Mouse (Mus musculus) liver, adult 2 months (tissue): ENCODE measurements around the gene Retreg1. TPM values are rescaled to one million over a fixed set of nuclear protein-coding genes. Genes with fewer than 3 reads are reported as not detected.

ENCODE experiments used
- DNase-seq: peaks from one replicate; pipeline ENCODE4 v3.0.0-alpha.2; 2011; ENCODE audit warnings: low read depth, low spot score; ENCODE audit errors: extremely low read depth
- H3K27ac ChIP-seq: fragments of 200-500 bp; replicated peaks from 2 replicates; pipeline ENCODE4 v1.5.1; 2012; ENCODE audit warnings: low read depth, mild to moderate bottlenecking, control low read depth, inconsistent platforms, low read length; ENCODE audit not compliant: insufficient read depth
- H3K27me3 ChIP-seq: fragments of 200-500 bp; 2 replicates; pipeline ENCODE4 v1.6.1; 2012; ENCODE audit warnings: mild to moderate bottlenecking, moderate library complexity, low read length, inconsistent platforms; ENCODE audit not compliant: control insufficient read depth, insufficient read depth
- H3K36me3 ChIP-seq: fragments of 200-500 bp; 2 replicates; pipeline ENCODE4 v1.6.1; 2012; ENCODE audit warnings: low read length, inconsistent platforms; ENCODE audit not compliant: control insufficient read depth, insufficient read depth
- H3K4me1 ChIP-seq: fragments of 200-500 bp; 2 replicates; pipeline ENCODE4 v1.6.1; 2011; ENCODE audit warnings: low read length; ENCODE audit not compliant: control insufficient read depth, insufficient read depth
- H3K4me3 ChIP-seq: fragments of 200-500 bp; 2 replicates; pipeline ENCODE4 v1.5.1; 2011; ENCODE audit warnings: low read depth, mild to moderate bottlenecking, control low read depth, low read length, moderate library complexity; ENCODE audit not compliant: insufficient read depth
- H3K79me2 ChIP-seq: fragments of 200-500 bp; 2 replicates; pipeline ENCODE4 v1.6.1; 2012; ENCODE audit warnings: inconsistent platforms, mild to moderate bottlenecking, low read length, moderate library complexity; ENCODE audit not compliant: control insufficient read depth, insufficient read depth
- H3K9ac ChIP-seq: fragments of 200-500 bp; 2 replicates; pipeline ENCODE4 v1.6.1; 2012; ENCODE audit warnings: low read depth, mild to moderate bottlenecking, control low read depth, inconsistent platforms, low read length
- CTCF ChIP-seq: fragments of 200-500 bp; IDR thresholded peaks from 2 replicates; pipeline ENCODE4 v1.5.1; 2011; ENCODE audit warnings: low read depth, low read length, control low read depth
- POLR2A ChIP-seq: fragments of 200-500 bp; IDR thresholded peaks from 2 replicates; pipeline ENCODE4 v1.6.1; 2011; ENCODE audit warnings: low read length, control low read depth; ENCODE audit not compliant: insufficient read depth; ENCODE audit errors: extremely low read depth
- WGBS: fragments of 180-500 bp; shearing (Covaris S2); methylation state at CpG from one replicate; pipeline ENCODE4 v1.1.7; 2018; 5-methylcytosine and 5-hydroxymethylcytosine counted together
- polyA plus RNA-seq: library from polyadenylated mRNA; depleted of rRNA; stranded (reverse); fragments of >200 nt; gene quantifications from 2 replicates; pipeline ENCODE4 v1.2.3, GENCODE M21; 2012
- total RNA-seq: library from RNA; depleted of rRNA; stranded (reverse); fragments of >200 nt; gene quantifications from 2 replicates; pipeline ENCODE4 v1.2.3, GENCODE M21; 2014

Gene Retreg1
- total and polyA plus RNA-seq, 2 experiments = 16.1 to 176 TPM

DNA sequence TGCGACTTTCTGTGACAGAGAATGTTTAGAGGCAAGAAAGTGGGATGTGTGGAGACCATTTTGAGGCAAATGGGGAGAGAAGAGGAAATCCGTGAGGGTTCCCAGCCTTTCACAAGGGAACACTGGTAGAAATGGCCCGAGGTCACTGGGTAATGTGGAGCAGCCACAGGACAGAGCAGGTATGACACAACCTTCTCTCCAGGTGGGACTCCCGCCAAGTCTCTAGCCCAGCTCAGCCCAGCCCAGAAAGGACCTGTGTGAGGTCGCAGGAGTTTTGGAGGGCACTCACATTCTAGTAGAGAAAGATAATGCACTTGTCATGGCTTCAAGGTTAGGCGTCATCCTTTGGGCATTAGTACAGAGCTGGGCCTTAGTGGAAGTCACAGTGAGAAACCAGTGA, 23.1 kb downstream of the Retreg1 start:
- 52% methylated on average over 6 of the region's 6 CpGs for WGBS
- Histone ChIP-seq H3K79me2 (no peaks in the 10 kb centered on the region), H3K27ac (no peak overlapping the region), H3K9ac (no peak overlapping the region), H3K4me3 (no peak overlapping the region), H3K36me3 (no peaks in the 10 kb centered on the region), H3K27me3 (no peaks in the 10 kb centered on the region), H3K4me1 (no peaks in the 10 kb centered on the region)
- DNase-seq = peak; percentile 47
- TF ChIP-seq POLR2A = no peak
- no peak for TF ChIP-seq CTCF

DNA sequence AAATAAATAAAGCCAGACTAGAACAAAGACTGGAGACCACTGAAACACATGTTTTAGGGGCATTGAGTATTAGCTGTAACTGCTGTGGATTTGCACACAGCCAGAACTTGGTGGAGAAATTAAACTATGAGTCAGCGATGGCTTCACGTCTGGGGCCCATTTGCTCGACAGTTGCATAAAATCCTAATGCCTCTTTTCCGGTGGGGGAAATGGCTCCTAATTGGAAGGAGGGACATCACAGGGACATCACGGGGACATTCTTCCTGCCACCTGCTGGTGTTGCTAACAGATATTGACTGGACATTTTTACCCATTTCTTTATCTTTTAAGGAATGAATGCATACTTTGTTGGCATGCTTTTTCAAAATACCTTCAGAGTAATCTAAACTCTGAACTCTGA, 26.1 kb downstream of the Retreg1 start:
- WGBS = 82% methylated on average over 5 of the region's 5 CpGs
- Histone ChIP-seq H3K4me3 (no peak overlapping the region), H3K79me2 (no peaks in the 10 kb centered on the region), H3K27me3 (no peaks in the 10 kb centered on the region), H3K27ac (no peak overlapping the region), H3K4me1 (no peaks in the 10 kb centered on the region), H3K36me3 (no peaks in the 10 kb centered on the region), H3K9ac (no peak overlapping the region)
- no peak for DNase-seq
- TF ChIP-seq POLR2A = no peak
- TF ChIP-seq CTCF = no peak

DNA sequence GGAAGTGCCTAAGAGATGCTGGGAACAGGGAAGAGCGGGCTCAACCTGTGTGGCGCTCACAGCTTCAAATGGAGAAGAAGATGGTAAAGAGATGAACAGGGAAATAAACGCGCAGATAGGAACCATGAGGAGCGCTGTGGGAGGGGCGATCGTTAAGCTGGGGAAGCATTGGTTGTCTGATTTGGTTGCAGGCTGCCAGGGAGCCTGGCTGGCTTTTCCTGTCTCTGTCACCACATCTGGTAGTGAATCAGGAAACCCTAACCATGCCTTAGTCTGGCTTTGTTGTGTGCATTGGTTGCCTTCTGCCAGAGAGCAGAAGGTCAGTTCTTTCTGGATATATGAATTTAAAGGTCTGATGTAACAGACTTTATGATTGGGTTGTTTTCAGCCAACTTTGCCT, 28.5 kb downstream of the Retreg1 start:
- no peaks in the 10 kb centered on the region for H3K27me3 ChIP-seq
- 91% methylated on average over 7 of the region's 7 CpGs for WGBS
- H3K36me3 ChIP-seq = no peaks in the 10 kb centered on the region
- no peaks in the 10 kb centered on the region for H3K79me2 ChIP-seq
- H3K9ac ChIP-seq = no peak overlapping the region
- H3K4me1 ChIP-seq = no peaks in the 10 kb centered on the region
- no peak for DNase-seq
- TF ChIP-seq POLR2A (no peak), CTCF (no peak)
- no peak overlapping the region for H3K27ac ChIP-seq
- no peak overlapping the region for H3K4me3 ChIP-seq

DNA sequence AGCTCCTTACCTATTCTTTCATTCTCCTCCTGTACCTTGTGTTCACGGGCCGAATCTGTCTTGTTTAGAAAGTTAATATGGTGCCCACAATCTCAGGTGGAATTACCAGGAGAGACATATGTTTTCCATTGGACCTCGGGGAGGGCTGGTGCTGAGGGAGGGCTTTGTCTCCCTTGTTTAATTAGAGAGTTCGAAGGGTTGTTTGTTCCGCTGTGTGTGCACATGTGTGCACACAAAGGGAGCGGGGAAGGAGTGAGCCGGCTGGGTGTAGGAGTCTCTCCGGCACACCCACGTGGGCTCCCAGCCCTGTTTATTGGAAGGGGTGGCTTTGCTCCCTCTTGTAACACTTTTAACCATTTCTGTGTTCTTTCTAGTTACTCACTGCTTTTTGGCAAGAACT, 29.1 kb downstream of the Retreg1 start:
- no peak for TF ChIP-seq CTCF
- TF ChIP-seq POLR2A = no peak
- H3K36me3 ChIP-seq = no peaks in the 10 kb centered on the region
- no peaks in the 10 kb centered on the region for H3K4me1 ChIP-seq
- WGBS = 42% methylated on average over 9 of the region's 9 CpGs
- H3K79me2 ChIP-seq = no peaks in the 10 kb centered on the region
- no peaks in the 10 kb centered on the region for H3K27me3 ChIP-seq
- no peak overlapping the region for H3K4me3 ChIP-seq
- no peak for DNase-seq
- H3K9ac ChIP-seq = no peak overlapping the region
- no peak overlapping the region for H3K27ac ChIP-seq

DNA sequence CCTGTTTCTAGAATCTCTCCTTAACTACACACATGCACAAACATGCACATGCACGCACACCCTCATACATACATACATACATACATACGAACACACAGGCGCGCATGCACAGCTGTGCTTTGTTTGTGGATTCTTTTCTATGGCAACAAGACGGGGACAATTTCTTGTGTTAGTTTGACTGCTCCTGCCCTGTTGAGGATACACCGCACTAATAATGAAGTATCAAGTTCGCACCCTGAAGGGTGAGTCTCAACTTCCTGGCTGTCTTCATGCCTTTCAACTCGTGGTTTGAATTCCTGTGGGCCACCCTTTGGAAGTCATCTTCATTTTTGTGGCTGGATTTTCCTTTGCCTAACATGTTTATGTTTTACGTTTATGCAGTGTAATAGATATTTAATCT, 29.7 kb downstream of the Retreg1 start:
- H3K27me3 ChIP-seq = no peaks in the 10 kb centered on the region
- no peaks in the 10 kb centered on the region for H3K4me1 ChIP-seq
- no peak for TF ChIP-seq CTCF
- no peak for TF ChIP-seq POLR2A
- H3K27ac ChIP-seq = no peak overlapping the region
- no peaks in the 10 kb centered on the region for H3K36me3 ChIP-seq
- no peaks in the 10 kb centered on the region for H3K79me2 ChIP-seq
- 92% methylated on average over 9 of the region's 9 CpGs for WGBS
- no peak overlapping the region for H3K4me3 ChIP-seq
- H3K9ac ChIP-seq = no peak overlapping the region
- DNase-seq = no peak

DNA sequence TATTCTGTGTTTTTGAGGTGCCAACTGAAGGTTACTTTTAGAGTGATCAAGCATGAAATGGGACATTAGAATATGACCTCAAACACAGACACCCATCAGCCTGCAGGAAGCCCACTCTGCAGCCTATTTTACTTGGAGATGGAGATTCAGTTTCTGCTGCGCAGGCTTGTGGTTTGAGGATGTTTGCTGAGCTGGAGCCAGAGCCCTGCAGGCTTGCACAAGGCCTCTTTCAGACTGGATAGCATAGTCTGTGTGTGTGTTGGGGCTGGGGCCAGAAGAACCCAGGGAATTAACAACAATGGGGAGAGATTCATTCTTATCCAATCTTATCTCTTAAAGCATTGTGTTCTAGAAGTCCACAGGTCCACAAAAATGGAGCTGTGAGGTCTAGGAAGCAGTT, 30.6 kb downstream of the Retreg1 start:
- H3K27ac ChIP-seq = no peak overlapping the region
- no peak for DNase-seq
- H3K79me2 ChIP-seq = no peaks in the 10 kb centered on the region
- H3K4me3 ChIP-seq = no peak overlapping the region
- H3K4me1 ChIP-seq = no peaks in the 10 kb centered on the region
- 82% methylated on average over 1 of the region's 1 CpGs for whole genome bisulfite sequencing
- no peak for TF ChIP-seq POLR2A
- TF ChIP-seq CTCF = no peak
- no peaks in the 10 kb centered on the region for H3K27me3 ChIP-seq
- no peak overlapping the region for H3K9ac ChIP-seq
- no peaks in the 10 kb centered on the region for H3K36me3 ChIP-seq
